ENCODE assay signal across 12 mouse cellular contexts in the genomic region with DNA sequence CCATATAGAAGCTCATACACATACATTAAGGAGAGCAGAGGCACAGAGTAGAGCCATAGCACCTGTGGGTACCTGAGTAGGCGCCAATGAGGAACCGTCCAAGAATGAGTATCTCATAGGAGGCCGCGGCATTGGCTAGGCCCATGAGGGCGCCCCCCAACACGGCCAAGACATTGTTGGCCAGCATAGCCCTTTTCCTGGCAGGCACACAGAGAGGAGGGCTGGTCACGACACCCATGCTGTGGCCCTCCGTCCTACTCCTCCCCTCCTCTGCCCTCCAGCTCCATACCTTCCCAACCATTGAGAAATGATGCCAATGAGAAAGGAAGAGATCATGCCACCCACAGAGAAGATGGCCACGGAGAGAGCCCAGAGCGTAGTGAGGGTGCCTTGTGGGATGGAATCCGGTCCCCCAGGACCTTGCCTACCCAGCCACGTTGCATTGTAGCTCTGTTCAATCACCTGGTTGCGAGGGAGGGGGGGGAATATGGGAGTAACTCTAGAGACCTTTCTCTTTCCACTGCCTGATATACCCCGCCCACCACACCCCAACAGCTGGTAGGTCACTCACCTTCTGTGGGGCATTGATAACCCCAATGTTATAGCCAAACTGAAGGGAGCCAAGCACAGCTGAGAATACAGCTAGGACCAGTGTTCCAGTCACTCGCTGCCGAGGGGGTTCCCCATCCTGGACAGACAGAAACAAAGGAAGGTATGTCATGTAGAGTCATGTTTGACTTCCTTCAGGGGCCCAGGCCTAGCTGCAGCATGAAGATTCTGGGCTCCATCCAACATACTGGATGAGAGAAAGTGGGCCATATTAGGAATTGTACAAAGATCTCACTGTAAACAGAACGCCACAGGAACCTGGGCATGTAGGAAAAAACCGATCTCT. TPM values are rescaled to one million over a fixed set of nuclear protein-coding genes. Genes with fewer than 3 reads are reported as not detected.
DNase-seq lines count a peak whose midpoint lies in the region; ATAC-seq lines count a peak whose summit lies in the region.
"Had no signal": no experiment of that assay in that cellular context is flagged by ENCODE, and none has a peak within 500 bp of the region (broad histone marks: within the 10 kb centered on the region; RNA-seq: fewer than 3 reads in every experiment).

No protein-coding gene starts in this region.

- H3K36me3 ChIP-seq in midbrain, embryonic 12.5 days, result peaks cover 10% of the 10 kb centered on the region; the same call in 1 of the 2 replicates
- H3K36me3 ChIP-seq in midbrain, embryonic 13.5 days, result no peaks in the 10 kb centered on the region
- H3K36me3 ChIP-seq in limb, embryonic 13.5 days, result peaks cover 46% of the 10 kb centered on the region
- 0 out of 2 replicates have a peak, but pooled peaks cover 8% of the 10 kb centered on the region for H3K36me3 ChIP-seq in stomach, embryonic 16.5 days (ENCODE audit: control insufficient read depth, insufficient read depth, low read length)

- no peak for ATAC-seq in midbrain, embryonic 12.5 days (ENCODE audit: low FRiP score, low read depth)
- no peak for ATAC-seq in midbrain, embryonic 13.5 days
- no peak for ATAC-seq in limb, embryonic 13.5 days (ENCODE audit: low FRiP score, low read depth)
- no peak for ATAC-seq in stomach, embryonic 16.5 days (ENCODE audit: insufficient read depth, low FRiP score)
- ATAC-seq in inflammation-experienced regulatory T-cells, adult 6 months, result no peak
- ATAC-seq: activated CD4-positive, CD25-positive, alpha-beta regulatory T cell, adult 4 months had no signal

- peak; percentile 93 for DNase-seq in heart, adult 11 months
- no peak for DNase-seq in heart, adult 8-10 months (ENCODE audit: low spot score)
- DNase-seq in right cerebral cortex, postnatal 36 days (ENCODE audit: low spot score in 2 of 2), result no peak
- DNase-seq: thymus, postnatal 36 days had no signal

- 93% methylated on average over 18 of the region's 18 CpGs for WGBS in midbrain, embryonic 12.5 days
- WGBS in midbrain, embryonic 13.5 days, result 94% methylated on average over 18 of the region's 18 CpGs
- 91% methylated on average over 18 of the region's 18 CpGs for WGBS in limb, embryonic 13.5 days
- 79% methylated on average over 18 of the region's 18 CpGs for WGBS in stomach, embryonic 16.5 days

- no peak overlapping the region for H3K9ac ChIP-seq in midbrain, embryonic 12.5 days (replicated peaks)
- H3K9ac ChIP-seq in midbrain, embryonic 13.5 days (replicated peaks), result no peak overlapping the region
- H3K9ac ChIP-seq in limb, embryonic 13.5 days, result peak overlapping the region; percentile 70
- peak overlapping the region; percentile 68 for H3K9ac ChIP-seq in stomach, embryonic 16.5 days (ENCODE audit: low read length)

- no peak overlapping the region for H3K27ac ChIP-seq in midbrain, embryonic 12.5 days (replicated peaks)
- no peak overlapping the region for H3K27ac ChIP-seq in midbrain, embryonic 13.5 days
- H3K27ac ChIP-seq in limb, embryonic 13.5 days, result peak overlapping the region; percentile 91; the same call in 1 of the 2 replicates
- H3K27ac ChIP-seq in stomach, embryonic 16.5 days (ENCODE audit: low read length), result peak overlapping the region; percentile 87
- H3K27ac ChIP-seq: macrophage had no signal

- no peak overlapping the region for H3K4me3 ChIP-seq in midbrain, embryonic 12.5 days
- H3K4me3 ChIP-seq in midbrain, embryonic 13.5 days (replicated peaks), result no peak overlapping the region
- H3K4me3 ChIP-seq in limb, embryonic 13.5 days, result peak overlapping the region; percentile 61
- peak overlapping the region; percentile 65 for H3K4me3 ChIP-seq in stomach, embryonic 16.5 days (replicated peaks; ENCODE audit: low read length)

- H3K27me3 ChIP-seq in midbrain, embryonic 12.5 days, result peaks cover 5% of the 10 kb centered on the region
- 0 out of 2 replicates have a peak, but pooled peaks cover 6% of the 10 kb centered on the region for H3K27me3 ChIP-seq in midbrain, embryonic 13.5 days
- 0 out of 2 replicates have a peak, but pooled peaks cover 5% of the 10 kb centered on the region for H3K27me3 ChIP-seq in limb, embryonic 13.5 days
- H3K27me3 ChIP-seq in stomach, embryonic 16.5 days (ENCODE audit: control insufficient read depth, insufficient read depth, low read length), result no peaks in the 10 kb centered on the region

- peak overlapping the region; percentile 64; the same call in 1 of the 2 replicates for H3K4me2 ChIP-seq in midbrain, embryonic 12.5 days (replicated peaks)
- H3K4me2 ChIP-seq in midbrain, embryonic 13.5 days (replicated peaks), result no peak overlapping the region
- H3K4me2 ChIP-seq in limb, embryonic 13.5 days (replicated peaks), result peak overlapping the region; percentile 83
- peak overlapping the region; percentile 77 for H3K4me2 ChIP-seq in stomach, embryonic 16.5 days (ENCODE audit: low read depth, low read length)

- peaks cover 17% of the 10 kb centered on the region for H3K4me1 ChIP-seq in midbrain, embryonic 12.5 days
- H3K4me1 ChIP-seq in midbrain, embryonic 13.5 days (replicated peaks), result peaks cover 16% of the 10 kb centered on the region
- peaks cover 26% of the 10 kb centered on the region for H3K4me1 ChIP-seq in limb, embryonic 13.5 days
- peaks cover 26% of the 10 kb centered on the region for H3K4me1 ChIP-seq in stomach, embryonic 16.5 days (ENCODE audit: control insufficient read depth, insufficient read depth, low read length)

- no peaks in the 10 kb centered on the region for H3K9me3 ChIP-seq in midbrain, embryonic 12.5 days
- H3K9me3 ChIP-seq in midbrain, embryonic 13.5 days, result no peaks in the 10 kb centered on the region
- H3K9me3 ChIP-seq in limb, embryonic 13.5 days, result no peaks in the 10 kb centered on the region
- H3K9me3 ChIP-seq in stomach, embryonic 16.5 days (replicated peaks; ENCODE audit: control insufficient read depth, low read length), result no peaks in the 10 kb centered on the region

RNA-seq across cellular contexts. Expression of a gene that starts 1.7 kb away (rescaled TPM):
- total RNA-seq in heart, adult 8-10 months (2022), result 100 to 1,000 TPM; 435 to 503 (median 470) TPM
- 8.9 and 9.9 TPM in 2 replicates for polyA plus RNA-seq in midbrain, embryonic 12.5 days (2016; fragmentation: Nextera tagmentation; extraction: Ambion mirVana)
- polyA plus RNA-seq in midbrain, embryonic 13.5 days (2015; fragmentation: Nextera tagmentation; extraction: Ambion mirVana), result 4.3 and 4.4 TPM in 2 replicates
- polyA plus RNA-seq in limb, embryonic 13.5 days (2015; fragmentation: Nextera tagmentation; extraction: Ambion mirVana), result 29.2 and 29.6 TPM in 2 replicates
- 38.3 and 39.1 TPM in 2 replicates for polyA plus RNA-seq in stomach, embryonic 16.5 days (2015; fragmentation: Nextera tagmentation; extraction: Ambion mirVana)
- polyA plus RNA-seq in inflammation-experienced regulatory T-cells, adult 6 months (2017; shearing (Covaris generic)), result not detected
- polyA plus RNA-seq: activated CD4-positive, CD25-positive, alpha-beta regulatory T cell, adult 4 months had no signal

RNA-seq across cellular contexts. Expression of a gene that starts 10.6 kb away (rescaled TPM):
- total RNA-seq in heart, adult 8-10 months (2022), result 10 to 100 TPM; 13.8 to 32.7 (median 24.3) TPM
- 5.0 and 5.6 TPM in 2 replicates for polyA plus RNA-seq in midbrain, embryonic 12.5 days (2016; fragmentation: Nextera tagmentation; extraction: Ambion mirVana)
- polyA plus RNA-seq in midbrain, embryonic 13.5 days (2015; fragmentation: Nextera tagmentation; extraction: Ambion mirVana), result 3.9 and 4.2 TPM in 2 replicates
- polyA plus RNA-seq in limb, embryonic 13.5 days (2015; fragmentation: Nextera tagmentation; extraction: Ambion mirVana), result 9.3 and 9.7 TPM in 2 replicates
- polyA plus RNA-seq in stomach, embryonic 16.5 days (2015; fragmentation: Nextera tagmentation; extraction: Ambion mirVana), result 2.9 and 3.8 TPM in 2 replicates
- polyA plus RNA-seq in inflammation-experienced regulatory T-cells, adult 6 months (2017; shearing (Covaris generic)), result not detected
- total RNA-seq: common myeloid progenitor, adult 5-6 weeks had no signal
- polyA plus RNA-seq: activated CD4-positive, CD25-positive, alpha-beta regulatory T cell, adult 4 months; macrophage had no signal

RNA-seq across cellular contexts. Expression of a gene that starts 18.3 kb away (rescaled TPM):
- 1 to 10 TPM in 1 of 4 experiments, not detected in 3; 1.1 TPM for total RNA-seq in heart, adult 8-10 months (2022)
- polyA plus RNA-seq in midbrain, embryonic 12.5 days (2016; fragmentation: Nextera tagmentation; extraction: Ambion mirVana), result 2.9 and 3.7 TPM in 2 replicates
- 0.32 and 1.1 TPM in 2 replicates for polyA plus RNA-seq in midbrain, embryonic 13.5 days (2015; fragmentation: Nextera tagmentation; extraction: Ambion mirVana)
- 13.4 and 14.4 TPM in 2 replicates for polyA plus RNA-seq in limb, embryonic 13.5 days (2015; fragmentation: Nextera tagmentation; extraction: Ambion mirVana)
- polyA plus RNA-seq in stomach, embryonic 16.5 days (2015; fragmentation: Nextera tagmentation; extraction: Ambion mirVana), result 397 and 438 TPM in 2 replicates
- 1 to 10 TPM in 1 of 3 experiments, not detected in 2; 1.1 TPM for polyA plus RNA-seq in inflammation-experienced regulatory T-cells, adult 6 months (2017; shearing (Covaris generic))
- total RNA-seq: common myeloid progenitor, adult 5-6 weeks had no signal
- polyA plus RNA-seq: activated CD4-positive, CD25-positive, alpha-beta regulatory T cell, adult 4 months; macrophage had no signal

RNA-seq across cellular contexts. Expression of a gene that starts 24.5 kb away (rescaled TPM):
- 100 to 1,000 TPM; 410 to 451 (median 437) TPM for total RNA-seq in heart, adult 8-10 months (2022)
- polyA plus RNA-seq in midbrain, embryonic 12.5 days (2016; fragmentation: Nextera tagmentation; extraction: Ambion mirVana), result 1,395 and 1,465 TPM in 2 replicates
- 1,160 and 1,188 TPM in 2 replicates for polyA plus RNA-seq in midbrain, embryonic 13.5 days (2015; fragmentation: Nextera tagmentation; extraction: Ambion mirVana)
- 1,543 and 1,562 TPM in 2 replicates for polyA plus RNA-seq in limb, embryonic 13.5 days (2015; fragmentation: Nextera tagmentation; extraction: Ambion mirVana)
- polyA plus RNA-seq in stomach, embryonic 16.5 days (2015; fragmentation: Nextera tagmentation; extraction: Ambion mirVana), result 1,516 and 1,535 TPM in 2 replicates
- 1,000 to 10,000 TPM; 1,103 to 1,192 (median 1,160) TPM for polyA plus RNA-seq in inflammation-experienced regulatory T-cells, adult 6 months (2017; shearing (Covaris generic))

RNA-seq across cellular contexts. Expression of a gene that starts 32.6 kb away (rescaled TPM):
- total RNA-seq in heart, adult 8-10 months (2022), result 10 to 100 TPM; 23.2 to 32.1 (median 27.7) TPM
- 93.1 and 97.6 TPM in 2 replicates for polyA plus RNA-seq in midbrain, embryonic 12.5 days (2016; fragmentation: Nextera tagmentation; extraction: Ambion mirVana)
- 81.9 and 87.0 TPM in 2 replicates for polyA plus RNA-seq in midbrain, embryonic 13.5 days (2015; fragmentation: Nextera tagmentation; extraction: Ambion mirVana)
- polyA plus RNA-seq in limb, embryonic 13.5 days (2015; fragmentation: Nextera tagmentation; extraction: Ambion mirVana), result 90.0 and 90.1 TPM in 2 replicates
- 61.6 and 63.4 TPM in 2 replicates for polyA plus RNA-seq in stomach, embryonic 16.5 days (2015; fragmentation: Nextera tagmentation; extraction: Ambion mirVana)
- polyA plus RNA-seq in inflammation-experienced regulatory T-cells, adult 6 months (2017; shearing (Covaris generic)), result 100 to 1,000 TPM in 2 of 3 experiments, 10 to 100 TPM in 1; 91.9 to 128 (median 122) TPM

Comparison
In these comparisons a context has a peak if more than half of its experiments do, and no peak if none do; other contexts are left out.
1. H3K27ac ChIP-seq: peak in limb, embryonic 13.5 days (single experiment) and stomach, embryonic 16.5 days (single experiment); none in midbrain, embryonic 12.5 days (single experiment) and midbrain, embryonic 13.5 days (single experiment).
2. H3K4me3 ChIP-seq: peak in limb, embryonic 13.5 days (single experiment) and stomach, embryonic 16.5 days (single experiment); none in midbrain, embryonic 12.5 days (single experiment) and midbrain, embryonic 13.5 days (single experiment).
3. H3K9ac ChIP-seq: peak in limb, embryonic 13.5 days (single experiment) and stomach, embryonic 16.5 days (single experiment); none in midbrain, embryonic 12.5 days (single experiment) and midbrain, embryonic 13.5 days (single experiment).
4. RNA of a gene that starts 18.3 kb away (polyA plus RNA-seq): 397 to 438 TPM in stomach, embryonic 16.5 days; 13.4 to 14.4 TPM in limb, embryonic 13.5 days, 2.9 to 3.7 TPM in midbrain, embryonic 12.5 days, 0.32 to 1.1 TPM in midbrain, embryonic 13.5 days and 1.1 TPM in inflammation-experienced regulatory T-cells, adult 6 months; every median in the first group is over 10 times any median in the second.